Mouse (Mus musculus) forebrain, postnatal 0 days (tissue): ENCODE measurements around the gene Trap1. TPM values are rescaled to one million over a fixed set of nuclear protein-coding genes. Genes with fewer than 3 reads are reported as not detected.

Experiments used
- ATAC-seq: fragments of 200-750 bp; cut with Nextera tagmentation; 2 replicates; pipeline ENCODE4 v1.8.0; 2017; ENCODE audit warnings: mild to moderate bottlenecking, moderate library complexity
- DNase-seq: peaks from one replicate; pipeline ENCODE4 v3.0.0-alpha.2; 2015
- H3K27ac ChIP-seq: fragments of 300-500 bp; sonication (generic); 2 replicates; pipeline ENCODE4 v1.5.1; 2014; ENCODE audit warnings: low read depth, mild to moderate bottlenecking, antibody characterized with exemption, low read length, moderate library complexity, mixed read lengths
- H3K27me3 ChIP-seq: fragments of 300-500 bp; sonication (generic); 2 replicates; pipeline ENCODE4 v1.6.1; 2014; ENCODE audit warnings: mild to moderate bottlenecking, low read length, mixed read lengths; ENCODE audit not compliant: insufficient read depth
- H3K36me3 ChIP-seq: fragments of 300-500 bp; sonication (generic); 2 replicates; pipeline ENCODE4 v1.6.1; 2014; ENCODE audit warnings: mild to moderate bottlenecking, moderate library complexity; ENCODE audit not compliant: insufficient read depth
- H3K4me1 ChIP-seq: fragments of 300-500 bp; sonication (generic); 2 replicates; pipeline ENCODE4 v1.6.1; 2014; ENCODE audit warnings: antibody characterized with exemption; ENCODE audit not compliant: insufficient read depth
- H3K4me2 ChIP-seq: fragments of 300-500 bp; sonication (generic); 2 replicates; pipeline ENCODE4 v1.6.1; 2014; ENCODE audit warnings: low read depth, mild to moderate bottlenecking, moderate library complexity
- H3K4me3 ChIP-seq: fragments of 300-500 bp; sonication (generic); 2 replicates; pipeline ENCODE4 v1.5.1; 2014; ENCODE audit warnings: low read depth, low read length, mixed read lengths
- H3K9ac ChIP-seq: fragments of 300-500 bp; sonication (generic); 2 replicates; pipeline ENCODE4 v1.6.1; 2014; ENCODE audit warnings: mild to moderate bottlenecking
- H3K9me3 ChIP-seq: fragments of 300-500 bp; sonication (generic); 2 replicates; pipeline ENCODE4 v1.6.1; 2016; ENCODE audit warnings: low read length
- CTCF ChIP-seq: sonication (generic); IDR thresholded peaks from 2 replicates; pipeline ENCODE4 v1.5.1; 2016; ENCODE audit warnings: antibody characterized with exemption, control low read depth, low read depth
- WGBS: fragments of 180-500 bp; shearing (Covaris S2); extraction: QIAGEN DNeasy Blood & Tissue Kit; methylation state at CpG from one replicate; pipeline ENCODE4 v1.1.7; 2014; 5-methylcytosine and 5-hydroxymethylcytosine counted together
- polyA plus RNA-seq: library from polyadenylated mRNA; unstranded; fragments of >200 nt; fragmentation: Nextera tagmentation; extraction: Ambion mirVana; gene quantifications from 2 replicates; pipeline ENCODE4 v1.2.1, GENCODE M21; 2015
- total RNA-seq: library from RNA; depleted of rRNA; stranded (reverse); fragments of >200 nt; gene quantifications from 2 replicates; pipeline ENCODE4 v1.2.3, GENCODE M21; 2014

The Trap1 gene
- total and polyA plus RNA-seq, 2 experiments from 2014 or later, result 41.7 to 43.5 TPM

- 94% methylated on average over 7 of the region's 7 CpGs for WGBS
- H3K9me3 ChIP-seq, result no peaks in the 10 kb centered on the region
- H3K27ac ChIP-seq, result no peak overlapping the region
- no peak overlapping the region for H3K9ac ChIP-seq
- H3K4me1 ChIP-seq, result no peaks in the 10 kb centered on the region
- no peak overlapping the region for H3K4me3 ChIP-seq
- no peak overlapping the region for H3K4me2 ChIP-seq
- no peak for ATAC-seq
- peaks cover 48% of the 10 kb centered on the region for H3K36me3 ChIP-seq
- no peak for DNase-seq
- TF ChIP-seq CTCF, result no peak
- no peaks in the 10 kb centered on the region for H3K27me3 ChIP-seq
These were observed 39.9 kb downstream of the Trap1 start for GRCm38 (mm10) chr16:4037690-4038089.

- ATAC-seq (no peak), DNase-seq (no peak)
- Histone ChIP-seq H3K9me3 (no peaks in the 10 kb centered on the region), H3K4me3 (no peak within 1 kb of the TSS), H3K36me3 (peaks cover 42% of the 10 kb centered on the region), H3K4me1 (no peaks in the 10 kb centered on the region), H3K4me2 (no peak within 1 kb of the TSS), H3K27ac (no peak within 1 kb of the TSS), H3K9ac (no peak within 1 kb of the TSS), H3K27me3 (no peaks in the 10 kb centered on the region)
- no peak for TF ChIP-seq CTCF
- WGBS, result 91% methylated on average over 5 of the region's 5 CpGs
These were observed 40.8 kb downstream of the Trap1 start, which contains the start of gene Dnase1 for GRCm38 (mm10) chr16:4036807-4037206. Gene Dnase1 (plus strand): TSS chr16:4036942.

GRCm38 (mm10) chr16:4035575-4035974 is 42.1 kb downstream of the Trap1 start:
- no peaks in the 10 kb centered on the region for H3K4me1 ChIP-seq
- 91% methylated on average over 2 of the region's 2 CpGs for WGBS

GRCm38 (mm10) chr16:4034476-4034875 is 43.2 kb downstream of the Trap1 start:
- TF ChIP-seq CTCF, result no peak
- Histone ChIP-seq H3K4me3 (no peak overlapping the region), H3K9ac (no peak overlapping the region), H3K9me3 (no peaks in the 10 kb centered on the region), H3K4me1 (no peaks in the 10 kb centered on the region), H3K27ac (no peak overlapping the region), H3K36me3 (peaks cover 27% of the 10 kb centered on the region), H3K4me2 (no peak overlapping the region), H3K27me3 (no peaks in the 10 kb centered on the region)
- 88% methylated on average over 3 of the region's 3 CpGs for WGBS
- ATAC-seq, result no peak
- no peak for DNase-seq

More at GRCm38 (mm10) chr16:4035575-4035974, 42.1 kb downstream of the Trap1 start:
- no peak overlapping the region for H3K4me3 ChIP-seq
- no peak overlapping the region for H3K4me2 ChIP-seq
- H3K27ac ChIP-seq, result no peak overlapping the region
- H3K36me3 ChIP-seq, result peaks cover 38% of the 10 kb centered on the region
- TF ChIP-seq CTCF, result no peak
- ATAC-seq, result no peak
- no peak for DNase-seq
- H3K9me3 ChIP-seq, result no peaks in the 10 kb centered on the region
- H3K27me3 ChIP-seq, result no peaks in the 10 kb centered on the region
- no peak overlapping the region for H3K9ac ChIP-seq

- H3K4me1 ChIP-seq, result no peaks in the 10 kb centered on the region
- no peak overlapping the region for H3K4me2 ChIP-seq
- WGBS, result 73% methylated on average over 5 of the region's 5 CpGs
- H3K36me3 ChIP-seq, result peaks cover 22% of the 10 kb centered on the region
- no peak overlapping the region for H3K9ac ChIP-seq
- no peak for TF ChIP-seq CTCF
- H3K9me3 ChIP-seq, result no peaks in the 10 kb centered on the region
- no peak for DNase-seq
- no peak for ATAC-seq
- no peak overlapping the region for H3K27ac ChIP-seq
- no peak overlapping the region for H3K4me3 ChIP-seq
- H3K27me3 ChIP-seq, result no peaks in the 10 kb centered on the region
These were observed 43.7 kb downstream of the Trap1 start for GRCm38 (mm10) chr16:4033971-4034370.

- H3K36me3 ChIP-seq, result peaks cover 6% of the 10 kb centered on the region
- H3K9me3 ChIP-seq, result no peaks in the 10 kb centered on the region
- ATAC-seq (no peak), DNase-seq (no peak)
- WGBS, result 91% methylated on average over 6 of the region's 6 CpGs
- TF ChIP-seq CTCF, result no peak
- no peak overlapping the region for H3K4me3 ChIP-seq
- no peaks in the 10 kb centered on the region for H3K4me1 ChIP-seq
- no peak overlapping the region for H3K27ac ChIP-seq
- no peaks in the 10 kb centered on the region for H3K27me3 ChIP-seq
- H3K9ac ChIP-seq, result no peak overlapping the region
- H3K4me2 ChIP-seq, result no peak overlapping the region
These were observed 45.3 kb downstream of the Trap1 start for GRCm38 (mm10) chr16:4032341-4032748.

- DNase-seq, result no peak
- Histone ChIP-seq H3K27me3 (no peaks in the 10 kb centered on the region), H3K27ac (no peak overlapping the region), H3K9me3 (no peaks in the 10 kb centered on the region), H3K4me1 (no peaks in the 10 kb centered on the region), H3K4me2 (no peak overlapping the region), H3K36me3 (no peaks in the 10 kb centered on the region; the same call in 1 of the 2 replicates), H3K9ac (no peak overlapping the region), H3K4me3 (no peak overlapping the region)
- no peak for TF ChIP-seq CTCF
- 76% methylated on average over 6 of the region's 6 CpGs for WGBS
- no peak for ATAC-seq
These were observed 46.0 kb downstream of the Trap1 start for GRCm38 (mm10) chr16:4031441-4032274.
